Mouse (Mus musculus): ENCODE results near the gene Olfr1217.
"Not testable (repeated sequence)": the region's sequence is repeated elsewhere in the genome, so short reads cannot be mapped to it uniquely, and the experiment has no call there.

Gene Olfr1217

GRCm38 (mm10) chr2:89031965-89032364 is at the start of gene Olfr1217:
Olfr1217 (minus strand) TSS chr2:89032065.
- DNase-seq (ENCODE audit: low read depth, low spot score), result no peak

DNA sequence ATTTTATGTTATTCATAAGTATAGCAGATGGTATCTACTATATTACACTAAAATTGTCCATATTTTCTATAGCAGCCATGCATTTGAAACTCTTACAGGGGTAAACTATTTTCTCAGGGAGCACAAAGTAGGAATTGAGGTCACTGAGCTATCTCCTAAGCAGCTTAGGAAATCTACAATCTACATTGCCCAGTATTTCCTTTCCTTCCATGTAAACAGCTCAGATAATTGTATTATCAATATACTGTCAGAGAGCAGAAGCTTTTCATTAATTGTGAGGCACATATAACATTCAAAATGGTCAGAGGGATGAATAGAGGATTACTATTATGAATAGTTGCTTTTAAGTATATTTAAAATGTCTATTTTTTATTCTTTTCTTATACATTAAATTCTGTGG is 49.6 kb upstream of the Olfr1217 start:
- DNase-seq (ENCODE audit: low read depth, low spot score), result no peak

GRCm38 (mm10) chr2:89061087-89061486 is 29.2 kb upstream of the Olfr1217 start, which contains the start of gene Olfr1218:
Olfr1218 (minus strand) TSS chr2:89061187.
- DNase-seq (ENCODE audit: low read depth, low spot score), result no peak

GRCm38 (mm10) chr2:89021436-89021835 is 10.4 kb downstream of the Olfr1217 start:
- DNase-seq (ENCODE audit: low read depth, low spot score), result not testable (repeated sequence)

DNA sequence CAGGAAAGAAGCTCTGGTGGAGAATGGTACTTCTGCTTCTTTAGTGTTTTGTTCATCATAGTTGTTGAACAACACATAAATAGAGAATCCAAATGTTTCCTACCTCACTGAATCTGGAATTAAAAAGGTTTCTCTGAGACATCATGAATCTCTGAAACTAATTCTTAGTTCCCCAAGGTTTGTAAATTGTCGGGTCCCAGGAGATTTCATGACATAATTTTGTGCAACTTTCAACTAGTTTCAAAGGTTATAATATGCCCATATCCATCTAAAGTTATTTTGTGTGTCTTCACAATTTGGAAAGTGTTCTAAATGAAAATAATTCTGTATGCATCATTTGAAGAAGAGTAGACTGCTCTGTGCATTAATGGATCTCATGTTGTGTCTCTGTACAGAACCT is 13.6 kb downstream of the Olfr1217 start, which contains the start of gene Olfr1216:
Gene Olfr1216 (minus strand): TSS at position 101 of the 400 bp plus-strand sequence.
- DNase-seq (ENCODE audit: low read depth, low spot score), result no peak

GRCm38 (mm10) chr2:89006873-89007272 is 25.0 kb downstream of the Olfr1217 start, which contains the start of gene Olfr1215:
Olfr1215 (minus strand) TSS chr2:89006973.
- no peak for DNase-seq (ENCODE audit: low read depth, low spot score)

- no peak for DNase-seq (ENCODE audit: low read depth, low spot score)
Observed at GRCm38 (mm10) chr2:88992553-88992952, 39.3 kb downstream of the Olfr1217 start, which contains the start of gene Olfr1214. Olfr1214 (minus strand) TSS chr2:88992653.

- no peak for DNase-seq (ENCODE audit: low read depth, low spot score)
Observed at GRCm38 (mm10) chr2:88980181-88980580, 51.7 kb downstream of the Olfr1217 start, which contains the start of gene Gm13762. Gm13762 (minus strand) TSS chr2:88980281.

Data from c-Kit-negative CD71-positive TER-119-positive erythroid progenitor cells, embryonic 14.5 days (primary cell).